Mouse (Mus musculus) hindbrain, embryonic 14.5 days (tissue): ENCODE data around the gene Pwwp2a. TPM values are rescaled to one million over a fixed set of nuclear protein-coding genes. Genes with fewer than 3 reads are reported as not detected.

Source experiments
- ATAC-seq: fragments of 200-750 bp; cut with Nextera tagmentation; 2 replicates; pipeline ENCODE4 v1.8.0; 2017; ENCODE audit warnings: moderate number of reproducible peaks, mild to moderate bottlenecking, moderate TSS enrichment, moderate library complexity; ENCODE audit not compliant: low FRiP score
- DNase-seq: peaks from one replicate; pipeline ENCODE4 v3.0.0-alpha.2; 2015; ENCODE audit warnings: low spot score
- H3K27ac ChIP-seq: fragments of 300-500 bp; sonication (generic); 2 replicates; pipeline ENCODE4 v1.5.1; 2014; ENCODE audit warnings: mild to moderate bottlenecking, moderate library complexity
- H3K27me3 ChIP-seq: fragments of 300-500 bp; sonication (generic); 2 replicates; pipeline ENCODE4 v1.6.1; 2014; ENCODE audit warnings: mild to moderate bottlenecking, low read length, mixed read lengths; ENCODE audit not compliant: control insufficient read depth, insufficient read depth
- H3K36me3 ChIP-seq: fragments of 300-500 bp; sonication (generic); replicated peaks from 2 replicates; pipeline ENCODE4 v1.6.1; 2014; ENCODE audit not compliant: control insufficient read depth, insufficient read depth
- H3K4me1 ChIP-seq: fragments of 300-500 bp; sonication (generic); replicated peaks from 2 replicates; pipeline ENCODE4 v1.6.1; 2014; ENCODE audit warnings: antibody characterized with exemption, low read length, mixed read lengths; ENCODE audit not compliant: control insufficient read depth, insufficient read depth
- H3K4me2 ChIP-seq: fragments of 300-500 bp; sonication (generic); replicated peaks from 2 replicates; pipeline ENCODE4 v1.6.1; 2014; ENCODE audit warnings: mild to moderate bottlenecking, moderate library complexity
- H3K4me3 ChIP-seq: fragments of 300-500 bp; sonication (generic); replicated peaks from 2 replicates; pipeline ENCODE4 v1.5.1; 2014; ENCODE audit warnings: mild to moderate bottlenecking, low read length
- H3K9ac ChIP-seq: fragments of 300-500 bp; sonication (generic); 2 replicates; pipeline ENCODE4 v1.6.1; 2014
- H3K9me3 ChIP-seq: fragments of 300-500 bp; sonication (generic); 2 replicates; pipeline ENCODE4 v1.6.1; 2016; ENCODE audit warnings: low read length; ENCODE audit not compliant: control insufficient read depth
- WGBS: fragments of 180-500 bp; shearing (Covaris S2); extraction: QIAGEN DNeasy Blood & Tissue Kit; methylation state at CpG from one replicate; pipeline ENCODE4 v1.1.7; 2014; 5-methylcytosine and 5-hydroxymethylcytosine counted together
- polyA plus RNA-seq: library from polyadenylated mRNA; unstranded; fragments of >200 nt; fragmentation: Nextera tagmentation; extraction: Ambion mirVana; gene quantifications from 2 replicates; pipeline ENCODE4 v1.2.1, GENCODE M21; 2014

The Pwwp2a gene
- polyA plus RNA-seq, 1 experiment from 2014 or later = 42.1 TPM

DNA sequence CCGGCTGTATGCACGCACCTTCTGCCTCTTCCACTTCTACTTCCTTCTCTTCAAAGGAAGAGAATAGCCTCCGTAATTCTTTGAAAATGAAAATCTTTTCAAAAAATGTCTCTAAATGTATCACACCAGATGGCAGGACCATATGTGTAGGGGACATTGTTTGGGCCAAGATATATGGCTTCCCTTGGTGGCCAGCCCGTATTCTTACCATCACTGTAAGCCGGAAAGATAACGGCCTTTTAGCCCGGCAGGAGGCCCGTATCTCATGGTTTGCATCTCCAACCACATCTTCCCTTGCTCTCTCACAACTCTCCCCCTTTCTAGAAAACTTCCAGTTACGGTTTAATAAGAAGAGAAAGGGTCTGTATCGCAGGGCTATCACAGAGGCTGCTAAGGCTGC is 24.0 kb downstream of the Pwwp2a start:
- no peak overlapping the region for H3K27ac ChIP-seq
- no peaks in the 10 kb centered on the region for H3K27me3 ChIP-seq
- H3K4me2 ChIP-seq = no peak overlapping the region
- 90% methylated on average over 10 of the region's 10 CpGs for WGBS
- H3K9ac ChIP-seq = no peak overlapping the region
- peaks cover 30% of the 10 kb centered on the region for H3K36me3 ChIP-seq
- H3K4me1 ChIP-seq = no peaks in the 10 kb centered on the region
- no peak for ATAC-seq
- H3K9me3 ChIP-seq = no peaks in the 10 kb centered on the region
- DNase-seq = no peak
- H3K4me3 ChIP-seq = no peak overlapping the region

DNA sequence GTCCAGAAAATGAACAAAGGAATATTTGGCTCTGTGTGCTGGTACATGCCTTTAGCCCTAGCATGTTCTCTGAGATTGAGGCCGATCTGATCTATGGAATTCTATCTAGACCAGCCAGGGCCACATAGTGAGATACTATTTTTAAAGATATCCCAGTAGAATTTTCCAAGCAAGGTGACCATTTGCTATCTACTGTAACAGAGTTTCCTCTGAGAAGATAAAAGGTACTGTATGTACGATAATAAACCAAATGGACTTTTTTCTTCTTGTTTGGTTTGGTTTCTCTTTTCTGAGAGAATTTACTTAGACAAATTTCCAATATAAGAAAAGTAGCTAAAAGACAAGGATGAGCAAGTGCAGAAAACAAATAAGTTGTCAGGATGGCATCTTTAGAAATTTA is 26.6 kb downstream of the Pwwp2a start:
- Histone ChIP-seq H3K9me3 (no peaks in the 10 kb centered on the region), H3K9ac (no peak overlapping the region), H3K27me3 (no peaks in the 10 kb centered on the region), H3K4me3 (no peak overlapping the region), H3K4me1 (no peaks in the 10 kb centered on the region), H3K27ac (no peak overlapping the region), H3K4me2 (no peak overlapping the region), H3K36me3 (peaks cover 22% of the 10 kb centered on the region)
- ATAC-seq = no peak
- no peak for DNase-seq
- 97% methylated on average over 2 of the region's 2 CpGs for WGBS

DNA sequence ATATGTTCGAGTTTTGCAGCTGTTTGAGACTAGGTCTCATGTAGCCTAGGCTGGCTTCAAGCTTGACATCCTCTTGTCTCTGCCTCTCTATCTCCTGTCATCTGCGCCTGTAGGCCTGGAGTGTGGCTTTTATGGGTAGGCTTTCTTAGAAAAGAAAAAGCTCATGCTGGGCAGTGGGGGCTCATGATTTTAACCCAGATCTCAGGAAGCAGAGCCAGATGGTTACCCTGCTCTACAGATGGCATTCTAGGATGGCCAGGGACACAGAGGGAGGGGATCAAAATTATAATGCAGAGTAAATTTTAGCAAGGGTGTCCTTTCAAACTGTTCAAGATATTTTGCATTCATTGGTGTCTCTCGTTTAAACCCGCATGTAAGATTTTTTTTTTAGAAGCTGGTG is 30.4 kb downstream of the Pwwp2a start:
- Histone ChIP-seq H3K27ac (no peak overlapping the region), H3K4me1 (no peaks in the 10 kb centered on the region), H3K9me3 (no peaks in the 10 kb centered on the region), H3K9ac (no peak overlapping the region), H3K36me3 (peaks cover 17% of the 10 kb centered on the region), H3K27me3 (no peaks in the 10 kb centered on the region), H3K4me3 (no peak overlapping the region), H3K4me2 (no peak overlapping the region)
- DNase-seq (no peak), ATAC-seq (no peak)
- WGBS = 92% methylated on average over 4 of the region's 4 CpGs

DNA sequence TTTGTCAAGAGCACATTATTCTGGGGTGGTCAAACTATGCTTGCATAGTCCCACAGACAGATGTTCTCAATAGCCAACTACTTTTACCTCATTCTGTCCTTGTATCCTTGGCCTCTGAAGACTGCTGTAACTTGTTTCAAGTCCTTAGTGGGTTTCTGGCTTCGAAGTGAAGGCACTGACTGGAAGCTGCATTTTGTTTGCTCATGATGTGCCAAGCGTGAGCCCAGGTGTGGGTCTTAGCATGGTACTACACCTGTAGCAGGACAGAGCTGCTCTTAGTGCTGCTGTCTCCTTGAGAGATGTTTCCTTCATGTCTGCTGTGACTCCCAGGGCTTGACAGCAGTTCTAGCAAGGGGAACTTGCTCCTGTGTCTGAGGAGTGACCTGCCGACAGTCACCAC is 41.6 kb downstream of the Pwwp2a start:
- Histone ChIP-seq H3K36me3 (peaks cover 40% of the 10 kb centered on the region), H3K9me3 (no peaks in the 10 kb centered on the region), H3K27me3 (no peaks in the 10 kb centered on the region), H3K9ac (no peak overlapping the region), H3K4me1 (no peaks in the 10 kb centered on the region), H3K4me3 (no peak overlapping the region), H3K4me2 (no peak overlapping the region), H3K27ac (no peak overlapping the region)
- DNase-seq = no peak
- no peak for ATAC-seq
- WGBS = 94% methylated on average over 3 of the region's 3 CpGs

DNA sequence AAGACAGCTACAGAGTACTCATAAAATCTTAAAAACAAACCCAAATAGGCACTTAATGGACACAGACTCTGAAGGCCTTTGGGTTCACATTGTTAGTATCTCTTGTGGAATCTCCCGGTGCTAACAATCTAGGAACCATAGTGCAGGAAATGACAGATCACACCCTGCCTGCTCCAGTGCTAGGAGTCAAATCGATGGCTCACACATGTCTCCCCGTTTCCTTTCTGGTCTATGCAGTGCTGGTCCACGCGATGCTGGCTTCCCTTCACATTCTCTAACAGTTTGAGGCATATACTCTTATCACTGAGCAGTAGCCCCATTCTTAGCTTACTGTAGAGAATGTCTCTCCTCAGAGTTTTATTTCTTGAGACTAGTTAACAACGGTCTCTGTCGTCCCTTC is 46.0 kb downstream of the Pwwp2a start:
- no peak for DNase-seq
- no peak for ATAC-seq
- Histone ChIP-seq H3K27me3 (no peaks in the 10 kb centered on the region), H3K9me3 (no peaks in the 10 kb centered on the region), H3K4me2 (no peak overlapping the region), H3K4me1 (no peaks in the 10 kb centered on the region), H3K9ac (no peak overlapping the region), H3K4me3 (no peak overlapping the region), H3K27ac (no peak overlapping the region), H3K36me3 (peaks cover 48% of the 10 kb centered on the region)
- 88% methylated on average over 7 of the region's 7 CpGs for WGBS

DNA sequence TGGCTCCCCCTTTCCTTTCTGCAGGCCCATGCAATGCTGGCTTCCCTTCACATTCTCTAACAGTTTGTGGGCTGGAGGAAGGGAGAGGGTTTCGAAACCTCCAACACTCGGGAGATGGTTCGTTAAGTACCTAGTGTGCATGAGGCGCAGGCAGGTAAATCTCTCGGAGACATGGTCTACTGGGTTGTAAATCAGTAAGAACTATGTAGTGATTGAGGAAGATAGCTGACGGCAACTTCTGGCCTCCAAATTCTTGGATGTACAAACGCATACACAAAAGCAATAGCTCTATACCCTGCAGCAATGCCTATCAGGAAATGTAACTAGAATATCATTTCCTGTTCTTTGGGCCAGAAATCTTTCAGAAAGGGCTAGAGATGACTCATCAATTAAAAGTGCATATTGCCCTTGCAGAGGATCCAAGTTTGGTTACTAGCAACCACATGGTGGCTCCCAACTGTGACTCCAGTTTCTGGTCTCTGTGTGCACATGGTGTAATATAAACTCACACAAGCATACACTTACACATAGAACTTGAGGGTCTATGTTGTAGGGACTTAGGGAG is 47.0 kb downstream of the Pwwp2a start:
- H3K9me3 ChIP-seq = no peaks in the 10 kb centered on the region
- H3K4me3 ChIP-seq = no peak overlapping the region
- peaks cover 53% of the 10 kb centered on the region for H3K36me3 ChIP-seq
- H3K4me2 ChIP-seq = no peak overlapping the region
- no peak for ATAC-seq
- DNase-seq = no peak
- no peaks in the 10 kb centered on the region for H3K4me1 ChIP-seq
- no peaks in the 10 kb centered on the region for H3K27me3 ChIP-seq
- no peak overlapping the region for H3K9ac ChIP-seq
- no peak overlapping the region for H3K27ac ChIP-seq
- 91% methylated on average over 7 of the region's 7 CpGs for WGBS

DNA sequence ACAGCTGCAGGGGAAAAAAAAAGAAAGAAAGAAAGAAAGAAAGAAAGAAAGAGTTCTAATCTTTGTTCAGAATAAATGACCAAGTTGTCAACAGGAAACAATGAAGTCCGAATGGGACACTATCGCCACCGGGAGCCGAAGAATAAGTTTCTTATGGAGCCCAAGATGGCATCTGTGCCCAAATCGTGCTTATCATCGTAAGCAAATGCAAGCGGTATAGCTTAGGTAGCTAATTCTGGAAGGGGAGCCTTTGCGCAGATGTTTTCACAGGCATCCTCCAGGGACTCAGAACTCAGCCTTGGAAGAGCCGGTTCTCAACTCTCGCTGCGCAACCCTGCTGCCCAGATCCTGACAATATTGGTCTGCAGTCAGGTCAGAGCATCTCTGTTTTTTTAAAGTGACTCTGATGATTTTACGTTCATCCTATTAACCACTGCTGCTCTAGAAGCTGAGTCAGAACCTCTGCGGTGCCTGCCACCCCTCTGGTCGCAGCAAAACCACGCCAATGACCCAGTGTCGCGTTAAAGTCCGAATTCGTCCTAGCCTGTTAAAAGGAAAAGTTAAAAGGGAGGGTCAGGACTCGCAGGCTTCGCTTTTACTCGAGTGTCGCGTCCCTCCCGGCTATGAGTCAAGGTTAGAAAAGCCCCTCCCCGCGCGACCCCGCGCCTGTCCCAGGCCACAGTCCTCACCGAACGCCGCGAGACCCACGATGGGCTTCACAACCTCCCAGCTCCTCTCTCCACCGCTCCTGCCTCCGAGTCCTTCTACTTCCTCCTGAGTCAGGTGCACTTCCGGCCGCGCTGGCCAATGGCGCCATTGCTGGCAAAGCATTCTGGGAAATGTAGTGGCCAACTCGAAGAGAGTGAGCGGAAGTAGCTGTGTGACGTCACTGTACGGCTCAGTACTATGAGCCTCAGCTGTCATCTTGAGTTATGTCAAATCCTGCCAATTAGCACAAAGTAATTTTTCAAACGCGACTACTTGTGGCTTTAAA is 65.7 kb downstream of the Pwwp2a start, which contains the start of gene Ttc1:
Gene Ttc1 (minus strand): TSS at position 776 of the 994 bp plus-strand sequence.
- H3K4me2 ChIP-seq = peak within 1 kb of the TSS; percentile 92
- DNase-seq (peak; percentile 100), ATAC-seq (peak; percentile 98)
- no peaks in the 10 kb centered on the region for H3K27me3 ChIP-seq
- 3% methylated on average over 47 of the region's 47 CpGs for WGBS
- peaks cover 8% of the 10 kb centered on the region for H3K4me1 ChIP-seq
- H3K9ac ChIP-seq = peak within 1 kb of the TSS; percentile 74
- H3K9me3 ChIP-seq = no peaks in the 10 kb centered on the region
- H3K27ac ChIP-seq = peak within 1 kb of the TSS; percentile 20; the same call in 1 of the 2 replicates
- H3K4me3 ChIP-seq = peak within 1 kb of the TSS; percentile 64
- peaks cover 29% of the 10 kb centered on the region for H3K36me3 ChIP-seq

DNA sequence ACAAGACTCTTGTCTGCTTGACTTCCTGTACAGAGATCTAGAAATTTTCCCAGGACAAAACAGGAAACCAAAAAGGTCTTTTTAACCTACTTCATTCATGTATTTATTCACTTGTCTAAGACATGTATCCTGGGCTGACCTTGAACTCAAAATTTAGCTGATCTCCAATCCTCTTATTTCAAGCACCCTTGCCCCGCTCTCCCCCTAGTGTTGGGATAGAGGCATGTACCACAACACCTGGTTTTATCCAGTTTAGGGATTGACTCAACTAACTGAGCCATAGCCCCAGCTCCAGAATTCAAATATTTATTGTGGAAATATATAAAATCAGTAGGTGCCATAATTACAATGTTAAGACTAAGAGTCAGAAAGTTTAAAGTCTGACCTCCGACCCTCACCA is 69.7 kb downstream of the Pwwp2a start:
- no peak for ATAC-seq
- no peak for DNase-seq

DNA sequence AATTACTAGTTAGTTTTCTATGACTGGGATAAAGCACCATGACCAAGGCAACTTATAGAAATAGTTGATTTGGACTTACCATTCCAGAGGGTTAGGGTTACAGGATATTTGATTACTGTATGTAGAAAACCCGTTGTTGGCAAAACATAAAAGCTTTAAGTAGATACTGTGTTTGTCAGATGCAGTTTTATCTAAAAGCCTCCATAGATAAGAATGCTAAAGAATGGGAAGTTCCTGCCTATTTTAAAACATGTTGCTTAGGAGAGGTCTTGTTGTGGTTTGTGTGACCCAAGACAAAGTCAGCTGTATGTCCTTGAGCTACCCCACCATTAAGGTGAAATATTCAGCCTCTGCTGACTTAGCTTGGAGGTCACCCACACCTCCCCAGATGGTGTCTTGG is 72.8 kb downstream of the Pwwp2a start:
- Histone ChIP-seq H3K4me3 (no peak overlapping the region), H3K9me3 (no peaks in the 10 kb centered on the region), H3K27ac (no peak overlapping the region), H3K36me3 (no peaks in the 10 kb centered on the region), H3K9ac (no peak overlapping the region), H3K27me3 (0 out of 2 replicates have a peak, but pooled peaks cover 8% of the 10 kb centered on the region), H3K4me1 (no peaks in the 10 kb centered on the region), H3K4me2 (no peak overlapping the region)
- WGBS = 77% methylated on average over 1 of the region's 1 CpGs
- ATAC-seq (no peak), DNase-seq (no peak)

More for the DNA sequence above, 69.7 kb downstream of the Pwwp2a start:
- Histone ChIP-seq H3K27me3 (0 out of 2 replicates have a peak, but pooled peaks cover 8% of the 10 kb centered on the region), H3K4me3 (no peak overlapping the region), H3K36me3 (no peaks in the 10 kb centered on the region), H3K9me3 (no peaks in the 10 kb centered on the region), H3K27ac (no peak overlapping the region), H3K9ac (no peak overlapping the region), H3K4me2 (no peak overlapping the region), H3K4me1 (peaks cover 8% of the 10 kb centered on the region)
- 67% methylated on average over 2 of the region's 2 CpGs for WGBS
